Mouse (Mus musculus) hindbrain, embryonic 15.5 days (tissue): ENCODE data around the gene Adgrv1. TPM values are rescaled to one million over a fixed set of nuclear protein-coding genes. Genes with fewer than 3 reads are reported as not detected.

Experiments used
- ATAC-seq: fragments of 200-750 bp; cut with Nextera tagmentation; 2 replicates; pipeline ENCODE4 v1.8.0; 2017; ENCODE audit warnings: low read depth, moderate number of reproducible peaks, moderate TSS enrichment; ENCODE audit not compliant: low FRiP score
- H3K27ac ChIP-seq: fragments of 300-500 bp; sonication (generic); replicated peaks from 2 replicates; pipeline ENCODE4 v1.5.1; 2015; ENCODE audit warnings: mild to moderate bottlenecking, inconsistent platforms
- H3K27me3 ChIP-seq: fragments of 300-500 bp; sonication (generic); 2 replicates; pipeline ENCODE4 v1.6.1; 2015; ENCODE audit warnings: control low read depth, inconsistent platforms
- H3K36me3 ChIP-seq: fragments of 300-500 bp; sonication (generic); 2 replicates; pipeline ENCODE4 v1.6.1; 2015; ENCODE audit warnings: control low read depth, inconsistent platforms
- H3K4me1 ChIP-seq: fragments of 300-500 bp; sonication (generic); replicated peaks from 2 replicates; pipeline ENCODE4 v1.6.1; 2015; ENCODE audit warnings: control low read depth, inconsistent platforms
- H3K4me2 ChIP-seq: fragments of 300-500 bp; sonication (generic); 2 replicates; pipeline ENCODE4 v1.6.1; 2015; ENCODE audit warnings: moderate library complexity, mild to moderate bottlenecking, inconsistent platforms
- H3K4me3 ChIP-seq: fragments of 300-500 bp; sonication (generic); 2 replicates; pipeline ENCODE4 v1.5.1; 2015; ENCODE audit warnings: mild to moderate bottlenecking, inconsistent platforms
- H3K9ac ChIP-seq: fragments of 300-500 bp; sonication (generic); 2 replicates; pipeline ENCODE4 v1.6.1; 2015; ENCODE audit warnings: inconsistent platforms
- H3K9me3 ChIP-seq: fragments of 300-500 bp; sonication (generic); 2 replicates; pipeline ENCODE4 v1.6.1; 2016; ENCODE audit warnings: control low read depth, inconsistent platforms
- WGBS: fragments of 180-500 bp; shearing (Covaris S2); methylation state at CpG from one replicate; pipeline ENCODE4 v1.1.7; 2015; 5-methylcytosine and 5-hydroxymethylcytosine counted together
- polyA plus RNA-seq: library from polyadenylated mRNA; unstranded; fragments of >200 nt; fragmentation: Nextera tagmentation; extraction: Ambion mirVana; gene quantifications from 2 replicates; pipeline ENCODE4 v1.2.1, GENCODE M21; 2015

The Adgrv1 gene
- polyA plus RNA-seq, 1 experiment from 2014 or later, result 10.6 TPM

DNA sequence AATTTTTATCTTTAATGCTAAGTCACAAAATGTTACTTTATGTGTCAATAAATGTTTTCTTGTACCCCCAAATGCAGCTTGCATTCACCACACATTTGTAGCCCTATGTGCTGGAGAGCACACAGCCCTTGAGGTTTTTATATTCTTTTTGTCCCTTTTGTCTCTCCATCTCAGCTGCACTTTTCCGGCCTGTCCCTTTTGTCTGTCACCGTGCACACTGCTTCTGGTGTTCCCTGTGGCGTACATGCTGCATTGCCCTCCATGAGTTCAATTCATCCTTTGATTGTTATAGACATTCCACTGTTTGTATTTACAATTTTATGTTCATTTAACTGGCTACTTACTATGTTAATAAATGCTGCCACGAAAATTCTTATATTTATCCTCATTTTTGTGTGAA lies 183.3 kb downstream of the Adgrv1 start:
- H3K4me1 ChIP-seq, result no peaks in the 10 kb centered on the region
- H3K36me3 ChIP-seq, result no peaks in the 10 kb centered on the region
- no peaks in the 10 kb centered on the region for H3K27me3 ChIP-seq
- no peak overlapping the region for H3K27ac ChIP-seq
- H3K9me3 ChIP-seq, result no peaks in the 10 kb centered on the region
- WGBS, result 43% methylated on average over 4 of the region's 4 CpGs
- no peak overlapping the region for H3K4me3 ChIP-seq
- no peak for ATAC-seq
- H3K9ac ChIP-seq, result no peak overlapping the region
- H3K4me2 ChIP-seq, result no peak overlapping the region

- H3K4me3 ChIP-seq, result no peak overlapping the region
- no peak overlapping the region for H3K9ac ChIP-seq
- no peak overlapping the region for H3K27ac ChIP-seq
- no peaks in the 10 kb centered on the region for H3K27me3 ChIP-seq
- H3K9me3 ChIP-seq, result no peaks in the 10 kb centered on the region
- ATAC-seq, result no peak
- no peak overlapping the region for H3K4me2 ChIP-seq
- H3K4me1 ChIP-seq, result no peaks in the 10 kb centered on the region
- 78% methylated on average over 7 of the region's 7 CpGs for WGBS
- no peaks in the 10 kb centered on the region for H3K36me3 ChIP-seq
Measured at GRCm38 (mm10) chr13:81449198-81449597, 183.8 kb downstream of the Adgrv1 start.

DNA sequence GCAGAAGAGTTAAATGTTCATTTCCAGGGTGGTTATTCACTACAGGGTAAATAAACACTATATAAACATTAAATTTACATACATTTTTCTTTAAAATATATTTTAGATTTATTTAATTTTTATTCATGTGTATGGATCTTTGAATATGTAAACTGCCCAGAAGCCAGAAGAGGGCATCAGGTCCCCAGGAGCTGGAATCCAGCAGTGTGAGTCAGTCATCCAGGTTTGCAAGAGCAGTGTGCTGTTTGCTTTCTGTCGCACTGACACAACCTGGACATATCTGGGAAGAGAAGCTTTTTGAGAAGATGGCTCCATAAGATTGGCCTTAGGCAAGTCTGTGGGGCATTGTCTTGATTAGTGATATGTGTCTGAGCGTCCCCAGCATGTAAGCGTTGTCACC lies 191.5 kb downstream of the Adgrv1 start:
- no peak overlapping the region for H3K4me3 ChIP-seq
- H3K36me3 ChIP-seq, result no peaks in the 10 kb centered on the region
- no peaks in the 10 kb centered on the region for H3K4me1 ChIP-seq
- WGBS, result 91% methylated on average over 3 of the region's 3 CpGs
- no peak overlapping the region for H3K9ac ChIP-seq
- no peak overlapping the region for H3K27ac ChIP-seq
- 0 out of 2 replicates have a peak, but pooled peaks have one; percentile 54 for ATAC-seq
- no peak overlapping the region for H3K4me2 ChIP-seq
- H3K9me3 ChIP-seq, result no peaks in the 10 kb centered on the region
- H3K27me3 ChIP-seq, result no peaks in the 10 kb centered on the region

- H3K9me3 ChIP-seq, result no peaks in the 10 kb centered on the region
- H3K27me3 ChIP-seq, result no peaks in the 10 kb centered on the region
- WGBS, result 50% methylated on average over 12 of the region's 12 CpGs
- no peak overlapping the region for H3K4me2 ChIP-seq
- no peaks in the 10 kb centered on the region for H3K36me3 ChIP-seq
- H3K9ac ChIP-seq, result no peak overlapping the region
- no peak overlapping the region for H3K27ac ChIP-seq
- H3K4me3 ChIP-seq, result no peak overlapping the region
- ATAC-seq, result peak; percentile 68; the same call in 1 of the 2 replicates
- H3K4me1 ChIP-seq, result no peaks in the 10 kb centered on the region
Measured at GRCm38 (mm10) chr13:81439390-81440025, 193.4 kb downstream of the Adgrv1 start.

DNA sequence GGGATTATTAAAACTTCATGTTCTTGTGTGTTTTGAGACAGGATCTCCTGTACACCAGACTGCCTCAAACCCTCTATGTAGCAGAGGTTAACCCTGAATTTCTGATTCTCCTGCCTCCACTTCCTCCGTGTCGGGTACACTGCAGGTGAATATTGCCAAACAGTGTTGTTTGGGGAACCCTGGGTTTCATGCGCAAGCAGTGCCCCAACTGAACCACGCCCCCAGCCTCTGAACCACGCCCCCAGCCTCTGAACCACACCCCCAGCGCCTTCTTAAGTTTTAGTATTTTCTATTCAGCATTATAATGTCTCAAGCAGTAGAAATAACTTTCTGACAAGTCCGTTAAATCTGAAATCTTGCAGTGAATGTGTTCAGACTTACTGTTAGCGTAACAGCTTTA lies 195.9 kb downstream of the Adgrv1 start:
- no peak for ATAC-seq

GRCm38 (mm10) chr13:81426896-81427755 lies 205.8 kb downstream of the Adgrv1 start:
- H3K4me1 ChIP-seq, result no peaks in the 10 kb centered on the region
- no peak overlapping the region for H3K4me3 ChIP-seq
- no peaks in the 10 kb centered on the region for H3K36me3 ChIP-seq
- H3K4me2 ChIP-seq, result no peak overlapping the region
- H3K9ac ChIP-seq, result no peak overlapping the region
- 76% methylated on average over 15 of the region's 15 CpGs for WGBS
- H3K9me3 ChIP-seq, result no peaks in the 10 kb centered on the region
- 0 out of 2 replicates have a peak, but pooled peaks have one; percentile 51 for ATAC-seq
- no peaks in the 10 kb centered on the region for H3K27me3 ChIP-seq
- H3K27ac ChIP-seq, result no peak overlapping the region

More for the DNA sequence above, 195.9 kb downstream of the Adgrv1 start:
- no peaks in the 10 kb centered on the region for H3K36me3 ChIP-seq
- H3K9me3 ChIP-seq, result no peaks in the 10 kb centered on the region
- no peak overlapping the region for H3K9ac ChIP-seq
- no peak overlapping the region for H3K27ac ChIP-seq
- H3K27me3 ChIP-seq, result no peaks in the 10 kb centered on the region
- H3K4me1 ChIP-seq, result no peaks in the 10 kb centered on the region
- H3K4me2 ChIP-seq, result no peak overlapping the region
- 85% methylated on average over 8 of the region's 8 CpGs for WGBS
- H3K4me3 ChIP-seq, result no peak overlapping the region

GRCm38 (mm10) chr13:81425111-81425510 lies 207.8 kb downstream of the Adgrv1 start:
- Histone ChIP-seq H3K4me1 (no peaks in the 10 kb centered on the region), H3K9me3 (no peaks in the 10 kb centered on the region), H3K27me3 (no peaks in the 10 kb centered on the region), H3K9ac (no peak overlapping the region), H3K36me3 (no peaks in the 10 kb centered on the region), H3K4me2 (no peak overlapping the region), H3K4me3 (no peak overlapping the region), H3K27ac (no peak overlapping the region)
- ATAC-seq, result no peak
- 62% methylated on average over 6 of the region's 6 CpGs for WGBS

DNA sequence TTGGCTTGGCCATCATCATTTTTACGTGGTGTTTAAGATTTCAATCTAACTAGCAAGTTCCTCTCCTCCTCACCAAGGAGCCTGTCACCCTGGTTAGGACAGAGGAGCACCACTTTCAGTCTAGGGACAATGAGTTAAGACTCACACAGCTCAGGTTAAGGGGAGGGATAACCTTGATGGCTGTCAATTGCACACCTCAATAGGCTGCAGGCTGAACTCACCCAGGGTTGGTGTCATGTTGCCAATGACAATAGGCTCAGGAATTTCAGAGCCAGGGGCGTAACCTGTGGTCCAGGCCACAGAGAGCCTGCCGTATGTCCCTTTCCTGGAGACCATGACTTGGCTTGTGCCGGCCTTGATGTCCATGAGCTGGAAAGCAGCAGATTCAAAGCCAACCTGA lies 209.0 kb downstream of the Adgrv1 start:
- no peaks in the 10 kb centered on the region for H3K27me3 ChIP-seq
- H3K36me3 ChIP-seq, result no peaks in the 10 kb centered on the region
- no peaks in the 10 kb centered on the region for H3K9me3 ChIP-seq
- H3K9ac ChIP-seq, result no peak overlapping the region
- 78% methylated on average over 4 of the region's 4 CpGs for WGBS
- no peak overlapping the region for H3K4me3 ChIP-seq
- ATAC-seq, result no peak
- H3K4me1 ChIP-seq, result no peaks in the 10 kb centered on the region
- no peak overlapping the region for H3K27ac ChIP-seq
- no peak overlapping the region for H3K4me2 ChIP-seq

- no peaks in the 10 kb centered on the region for H3K9me3 ChIP-seq
- no peak overlapping the region for H3K27ac ChIP-seq
- no peak for ATAC-seq
- no peak overlapping the region for H3K9ac ChIP-seq
- 84% methylated on average over 1 of the region's 1 CpGs for WGBS
- no peak overlapping the region for H3K4me3 ChIP-seq
- no peaks in the 10 kb centered on the region for H3K4me1 ChIP-seq
- H3K4me2 ChIP-seq, result no peak overlapping the region
- H3K27me3 ChIP-seq, result no peaks in the 10 kb centered on the region
- no peaks in the 10 kb centered on the region for H3K36me3 ChIP-seq
Measured at GRCm38 (mm10) chr13:81407881-81408460, 225.0 kb downstream of the Adgrv1 start.

GRCm38 (mm10) chr13:81402826-81403225 lies 230.1 kb downstream of the Adgrv1 start:
- Histone ChIP-seq H3K9ac (no peak overlapping the region), H3K4me3 (no peak overlapping the region), H3K36me3 (no peaks in the 10 kb centered on the region), H3K4me2 (no peak overlapping the region), H3K27me3 (no peaks in the 10 kb centered on the region), H3K9me3 (no peaks in the 10 kb centered on the region), H3K27ac (no peak overlapping the region), H3K4me1 (no peaks in the 10 kb centered on the region)
- 89% methylated on average over 3 of the region's 3 CpGs for WGBS
- ATAC-seq, result no peak

- Histone ChIP-seq H3K4me2 (no peak overlapping the region), H3K4me3 (no peak overlapping the region), H3K9ac (no peak overlapping the region), H3K4me1 (no peaks in the 10 kb centered on the region), H3K27me3 (no peaks in the 10 kb centered on the region), H3K36me3 (no peaks in the 10 kb centered on the region), H3K27ac (no peak overlapping the region), H3K9me3 (no peaks in the 10 kb centered on the region)
- 34% methylated on average over 2 of the region's 2 CpGs for WGBS
- ATAC-seq, result no peak
Measured at GRCm38 (mm10) chr13:81402191-81402590, 230.8 kb downstream of the Adgrv1 start.

DNA sequence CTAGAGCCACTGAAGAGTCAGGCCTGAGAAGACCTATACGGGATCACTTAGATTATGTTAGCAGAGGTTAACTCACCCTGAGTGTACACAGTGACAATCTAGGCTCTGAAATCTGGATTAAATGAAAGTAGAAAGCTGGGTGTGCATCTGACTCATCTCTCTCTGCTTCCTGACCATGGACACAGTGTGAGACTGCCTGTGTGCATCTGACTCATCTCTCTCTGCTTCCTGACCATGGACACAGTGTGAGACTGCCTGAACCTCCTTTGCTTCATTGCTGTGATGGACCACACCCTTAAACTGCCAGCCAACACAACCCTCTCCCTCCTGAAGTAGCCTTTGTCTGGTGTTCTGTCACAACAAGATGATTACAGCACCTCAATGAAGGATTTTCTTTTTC lies 231.2 kb downstream of the Adgrv1 start:
- H3K27me3 ChIP-seq, result no peaks in the 10 kb centered on the region
- no peaks in the 10 kb centered on the region for H3K9me3 ChIP-seq
- no peaks in the 10 kb centered on the region for H3K4me1 ChIP-seq
- WGBS, result 95% methylated on average over 1 of the region's 1 CpGs
- no peak overlapping the region for H3K4me3 ChIP-seq
- H3K9ac ChIP-seq, result no peak overlapping the region
- no peaks in the 10 kb centered on the region for H3K36me3 ChIP-seq
- H3K27ac ChIP-seq, result no peak overlapping the region
- no peak overlapping the region for H3K4me2 ChIP-seq
- no peak for ATAC-seq
